Mouse (Mus musculus) fat pad, adult 2 months (tissue): ENCODE results near the gene Tmem164.

ENCODE experiments used
- DNase-seq: peaks from one replicate; pipeline ENCODE4 v3.0.0-alpha.2; 2011; ENCODE audit warnings: low read depth, low spot score; ENCODE audit errors: extremely low read depth

Tmem164 gene

GRCm38 (mm10) chrX:142827644-142828043 is 146.4 kb downstream of the Tmem164 start:
- no peak for DNase-seq

GRCm38 (mm10) chrX:142828184-142828908 is 147.1 kb downstream of the Tmem164 start:
- DNase-seq, result no peak

DNA sequence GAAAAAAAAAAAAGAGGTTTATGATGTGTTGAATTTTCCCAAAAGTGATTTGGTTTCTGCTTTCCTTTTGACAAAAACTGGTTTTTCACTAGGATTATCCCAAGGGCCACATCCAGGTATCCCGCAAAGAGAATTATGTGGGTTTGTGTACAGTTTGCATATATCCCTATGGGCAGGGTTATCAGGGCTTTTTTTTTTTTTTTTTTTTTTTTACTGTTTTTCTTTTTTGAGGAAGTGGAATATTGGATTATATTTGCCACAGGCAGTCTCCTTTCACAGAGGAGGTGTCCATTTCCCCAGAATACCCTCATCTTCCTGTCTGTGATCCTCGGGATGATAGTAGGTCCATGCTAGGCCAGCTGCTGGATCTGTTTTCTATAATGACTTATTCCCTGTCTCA is 148.1 kb downstream of the Tmem164 start:
- no peak for DNase-seq

DNA sequence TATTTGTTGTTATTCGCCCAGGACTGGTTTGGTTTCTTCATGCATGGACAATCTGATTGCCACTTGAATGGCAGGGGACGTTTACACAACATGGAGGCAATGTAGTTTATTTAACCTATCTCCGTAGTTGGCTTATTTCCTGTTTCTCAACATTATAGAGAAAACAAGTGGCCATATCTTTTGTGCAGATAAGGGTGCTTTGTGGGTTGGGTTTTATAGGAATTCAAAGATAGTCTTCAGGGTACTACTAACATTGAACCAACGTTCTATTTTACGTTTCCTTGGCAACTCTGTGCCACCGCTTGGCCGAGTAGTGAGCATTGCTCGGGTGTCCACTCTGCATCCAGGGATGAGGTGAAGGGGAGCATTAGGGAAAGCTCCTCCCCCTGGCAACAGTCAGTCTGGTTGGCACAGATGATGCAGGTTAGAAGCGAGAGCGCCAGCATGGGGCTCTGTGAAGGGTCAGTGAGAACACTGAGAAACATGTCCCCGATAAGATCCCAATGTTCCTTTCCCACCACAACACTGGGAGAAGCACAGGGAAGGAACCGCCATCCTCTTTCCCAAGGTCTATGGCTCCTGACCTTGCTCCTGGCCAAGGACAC is 148.8 kb downstream of the Tmem164 start:
- no peak for DNase-seq

DNA sequence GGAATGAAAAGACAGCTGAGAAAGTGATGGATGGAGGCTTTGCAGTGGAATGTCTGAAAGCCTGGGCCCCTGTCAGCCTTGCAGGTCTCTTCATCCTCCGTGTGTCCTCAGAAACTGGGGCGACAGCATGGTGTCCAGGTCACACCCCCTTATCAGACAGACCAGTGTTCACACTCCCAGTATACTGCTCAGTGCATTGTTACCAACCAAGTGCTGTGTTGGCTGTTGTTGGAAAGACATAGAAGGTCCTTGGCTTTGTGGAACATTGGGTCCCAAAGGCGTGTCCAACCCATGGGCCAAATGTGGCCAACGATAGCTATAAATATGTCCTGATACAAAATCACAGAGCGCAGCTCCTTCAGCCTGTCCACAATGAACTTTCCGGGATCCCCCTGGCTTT is 149.4 kb downstream of the Tmem164 start:
- DNase-seq, result no peak

- no peak for DNase-seq
These were observed 151.0 kb downstream of the Tmem164 start for GRCm38 (mm10) chrX:142832221-142832620.

GRCm38 (mm10) chrX:142833164-142833796 is 152.1 kb downstream of the Tmem164 start:
- DNase-seq, result no peak

DNA sequence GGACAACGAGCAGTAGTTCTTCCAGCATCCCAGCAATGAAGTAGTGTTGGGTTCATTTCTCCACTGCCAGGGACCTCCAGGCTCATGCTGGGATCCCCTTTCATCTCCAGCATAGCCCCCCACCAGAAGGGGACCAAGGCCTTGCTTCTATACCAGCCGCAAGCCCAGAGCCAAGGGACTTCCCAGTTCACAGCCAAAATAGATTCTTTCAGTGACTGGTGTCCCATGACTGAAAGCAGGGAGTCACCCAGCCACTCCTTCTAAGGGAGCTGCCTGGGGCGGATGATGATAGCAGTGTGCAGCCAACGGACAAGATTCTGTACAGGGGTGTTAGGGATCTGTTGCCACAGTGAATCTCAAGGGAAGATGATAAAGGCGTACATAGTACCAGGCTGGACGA is 153.6 kb downstream of the Tmem164 start:
- DNase-seq, result no peak

- DNase-seq, result no peak
These were observed 155.2 kb downstream of the Tmem164 start for GRCm38 (mm10) chrX:142836399-142836798.

- DNase-seq, result no peak
These were observed 156.1 kb downstream of the Tmem164 start for GRCm38 (mm10) chrX:142837316-142837715.

DNA sequence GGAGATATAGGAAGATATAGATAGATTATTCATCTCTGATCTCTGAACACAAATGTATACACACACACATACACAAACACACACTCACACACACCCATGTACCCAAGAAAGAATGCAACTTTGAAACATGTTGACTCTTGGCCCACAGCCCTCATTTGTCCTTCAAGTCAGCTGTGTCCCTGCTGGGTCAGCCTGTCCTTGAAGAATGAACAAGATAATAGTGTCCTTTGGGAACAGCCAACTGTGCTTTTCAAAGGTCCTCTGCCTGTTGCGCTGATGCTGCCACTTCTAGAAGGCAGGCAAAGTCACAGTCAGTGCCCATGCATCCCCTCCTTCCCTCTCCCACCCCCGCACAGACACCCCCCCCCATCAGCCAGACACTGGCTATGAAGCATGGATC is 157.6 kb downstream of the Tmem164 start:
- no peak for DNase-seq

DNA sequence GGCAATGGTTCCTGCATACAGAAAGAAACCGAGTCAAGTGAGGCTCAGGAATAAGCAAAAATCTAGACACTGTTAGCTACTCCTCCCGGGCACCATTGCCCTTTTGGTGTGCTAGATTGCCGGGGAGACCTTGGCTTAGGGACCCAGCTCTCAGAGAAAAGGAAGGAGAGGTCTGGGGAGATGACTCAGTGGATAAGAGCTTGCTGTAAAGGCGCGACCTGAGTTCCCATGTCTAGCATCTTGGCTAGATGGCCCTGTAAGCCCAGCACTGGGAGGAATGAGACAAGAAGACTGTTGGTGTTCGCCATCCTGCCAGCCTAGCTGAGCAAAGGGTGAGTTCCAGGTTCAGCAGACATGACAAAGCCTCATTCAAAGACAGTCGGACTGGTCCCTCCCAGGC is 158.2 kb downstream of the Tmem164 start:
- DNase-seq, result no peak

GRCm38 (mm10) chrX:142841916-142842315 is 160.7 kb downstream of the Tmem164 start:
- no peak for DNase-seq

DNA sequence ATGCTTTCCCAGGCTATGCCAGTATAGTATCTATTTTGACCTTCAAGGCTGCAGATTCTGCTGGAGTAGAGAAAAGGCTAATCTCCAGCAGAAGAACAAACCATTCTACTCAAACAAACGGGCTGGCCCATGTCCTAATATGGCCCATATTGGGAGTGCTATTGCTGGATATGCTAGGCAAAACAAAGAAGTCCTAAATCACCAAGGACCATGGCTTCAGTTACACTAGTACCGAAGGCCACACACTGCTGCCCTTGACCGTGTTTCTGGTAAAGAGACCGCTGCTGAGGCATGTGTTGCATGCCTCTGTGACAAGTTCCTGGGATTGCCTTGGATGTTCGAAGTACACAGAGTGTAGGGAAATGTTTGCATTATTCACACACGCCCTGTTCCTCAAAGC is 165.1 kb downstream of the Tmem164 start:
- DNase-seq, result no peak

DNA sequence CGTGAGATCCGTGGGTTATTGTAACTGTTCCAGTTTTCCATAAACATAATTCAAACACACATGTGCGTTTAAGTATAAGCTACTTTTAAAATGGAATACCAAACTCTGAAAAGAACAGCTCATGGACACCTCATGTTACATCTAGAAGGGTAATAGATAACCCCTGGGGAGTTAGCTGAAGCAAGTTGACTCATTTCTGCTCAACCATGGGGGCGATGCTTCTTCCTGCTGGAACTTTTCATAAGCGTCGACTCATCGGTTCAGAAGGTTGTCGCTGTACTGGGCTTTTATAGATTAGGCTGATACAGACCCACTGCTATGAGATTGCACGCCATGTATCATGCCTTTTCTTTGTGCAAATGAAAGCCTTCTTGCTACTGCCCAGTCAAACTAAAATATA is 166.8 kb downstream of the Tmem164 start:
- no peak for DNase-seq

GRCm38 (mm10) chrX:142869844-142870243 is 188.6 kb downstream of the Tmem164 start:
- DNase-seq, result no peak

DNA sequence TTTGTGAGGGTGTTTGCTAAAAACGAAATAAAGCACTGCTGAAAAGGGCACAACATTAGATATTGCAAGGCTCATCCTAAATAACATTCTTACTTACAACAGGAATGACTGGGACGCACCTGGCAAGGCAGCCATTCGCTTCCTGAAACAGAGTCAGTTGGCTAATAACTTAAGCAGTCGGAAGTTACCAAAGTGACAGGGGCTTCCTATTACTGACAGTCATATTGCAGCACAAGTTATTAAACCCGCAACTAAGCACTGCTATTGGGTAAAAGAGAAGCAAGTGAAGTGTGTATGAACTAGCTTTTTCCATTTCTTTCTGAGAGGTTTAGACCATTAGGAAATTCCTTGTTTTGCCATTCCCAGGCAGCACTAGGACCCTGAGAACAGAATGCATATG is 201.0 kb downstream of the Tmem164 start:
- no peak for DNase-seq

GRCm38 (mm10) chrX:142883593-142883992 is 202.4 kb downstream of the Tmem164 start:
- no peak for DNase-seq

DNA sequence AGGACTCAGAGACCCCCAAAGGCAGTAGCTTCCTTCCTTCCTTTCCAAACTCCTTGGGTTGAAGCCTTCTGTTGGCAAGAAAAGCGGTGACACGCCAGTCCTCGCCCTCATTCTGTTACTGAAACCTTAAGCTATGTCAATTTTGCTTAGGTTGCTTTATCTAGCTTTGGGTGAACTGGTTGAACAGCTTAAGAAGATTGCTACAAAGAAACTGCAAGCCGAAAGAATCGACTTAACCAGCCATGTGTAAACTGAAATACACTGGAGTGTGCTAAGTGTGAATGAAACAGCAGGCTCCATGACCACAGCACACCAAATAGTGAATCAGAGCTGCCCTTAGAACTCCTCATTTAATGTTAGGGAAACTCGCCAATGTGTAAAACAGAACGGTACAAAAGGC is 204.8 kb downstream of the Tmem164 start:
- no peak for DNase-seq
